Mouse (Mus musculus) heart, postnatal 0 days (tissue): ENCODE measurements around the gene Sptlc3.

Experiments used
- CTCF ChIP-seq: IDR thresholded peaks from 2 replicates; pipeline ENCODE4 v1.5.1; 2016; ENCODE audit warnings: antibody characterized with exemption, control low read depth, low read depth
- EP300 ChIP-seq: IDR thresholded peaks from 2 replicates; pipeline ENCODE4 v1.6.1; 2016; ENCODE audit warnings: antibody characterized with exemption, low read depth

- TF ChIP-seq CTCF (peak; percentile 44), EP300 (no peak)
Measured at GRCm38 (mm10) chr2:139589905-139590304, 96.2 kb downstream of the Sptlc3 start.
